Mouse (Mus musculus) CH12.LX (cell line): Measurements from ENCODE around the gene Aaed1.

Experiments used
- CTCF ChIP-seq, 2 experiments: IDR thresholded peaks in 1 of 2; conservative IDR thresholded peaks in 1 of 2; 2 replicates each; pipeline ENCODE4 v1.5.1; 2011 to 2012; ENCODE audit warnings: low read depth in 2 of 2, low read length in 2 of 2, improper control_type of control experiment in 1 of 2, inconsistent platforms in 1 of 2, mild to moderate bottlenecking in 1 of 2, moderate library complexity in 1 of 2
- GABPA ChIP-seq: IDR thresholded peaks from 2 replicates; pipeline ENCODE4 v1.6.1; 2012; ENCODE audit warnings: low read depth, low read length, improper control_type of control experiment, inconsistent platforms; ENCODE audit not compliant: insufficient replicate concordance
- IRF4 ChIP-seq: IDR thresholded peaks from 2 replicates; pipeline ENCODE4 v1.6.1; 2014; ENCODE audit warnings: low read depth, mild to moderate bottlenecking, inconsistent platforms, low read length, improper control_type of control experiment
- MAZ ChIP-seq: IDR thresholded peaks from 2 replicates; pipeline ENCODE4 v1.6.1; 2012; ENCODE audit warnings: low read depth, mild to moderate bottlenecking, inconsistent platforms, low read length, improper control_type of control experiment, moderate library complexity
- POLR2A ChIP-seq: IDR thresholded peaks from 2 replicates; pipeline ENCODE4 v1.6.1; 2011; ENCODE audit warnings: low read depth, mild to moderate bottlenecking, improper control_type of control experiment, low read length
- UBTF ChIP-seq: IDR thresholded peaks from 2 replicates; pipeline ENCODE4 v1.6.1; 2012; ENCODE audit warnings: low read depth, mild to moderate bottlenecking, inconsistent platforms, low read length, improper control_type of control experiment, moderate library complexity
- USF2 ChIP-seq: conservative IDR thresholded peaks from 2 replicates; pipeline ENCODE4 v1.6.1; 2011; ENCODE audit warnings: low read depth, low read length, improper control_type of control experiment
- ZKSCAN1 ChIP-seq: IDR thresholded peaks from 2 replicates; pipeline ENCODE4 v1.6.1; 2012; ENCODE audit warnings: low read depth, inconsistent platforms, low read length, improper control_type of control experiment, borderline replicate concordance

DNA sequence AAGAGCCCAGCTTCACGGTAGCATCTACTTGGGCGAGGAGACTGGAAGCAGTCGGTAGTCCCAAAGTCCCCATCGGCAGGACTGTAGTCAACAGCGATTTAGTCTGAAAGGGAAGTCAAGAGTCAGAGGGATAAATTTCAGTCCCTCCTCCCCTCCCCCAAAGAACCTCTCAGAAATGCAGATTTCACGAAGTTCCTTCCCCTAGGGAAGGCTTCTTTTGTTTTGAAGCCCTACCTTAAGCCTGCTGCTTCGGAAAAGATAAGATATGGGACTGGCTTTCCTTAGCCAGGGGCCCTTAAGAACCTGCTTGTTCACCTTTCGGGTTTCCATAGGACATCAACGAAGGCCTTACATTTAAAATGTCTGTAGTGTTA is 36.8 kb downstream of the Aaed1 start:
- TF ChIP-seq GABPA (no peak), IRF4 (no peak), USF2 (no peak), UBTF (no peak), ZKSCAN1 (no peak), CTCF (conservative IDR thresholded peaks at IDR 0.05 in 1 of 2, IDR thresholded peaks at IDR 0.05 in 1 of 2; ENCODE audit: low read depth in 2 of 2, low read length in 2 of 2) (no peak), POLR2A (no peak), MAZ (no peak)
